Mouse (Mus musculus) kidney, adult 10 weeks (tissue): ENCODE results near the gene Nacc1. TPM values are rescaled to one million over a fixed set of nuclear protein-coding genes. Genes with fewer than 3 reads are reported as not detected.

ENCODE experiments used
- polyA plus RNA-seq: library from polyadenylated mRNA; stranded (reverse); fragments of 350-450 nt; fragmentation: Illumina TruSeq; extraction: RNeasy Lipid Tissue Mini Kit (QIAGEN cat#74804); gene quantifications from one replicate; pipeline ENCODE4 v1.2.3, GENCODE M21; 2014; ENCODE audit warnings: low read depth, low replicate concordance

Gene Nacc1
- polyA plus RNA-seq, result 2.0 TPM

GRCm38 (mm10) chr8:84687705-84688100 is at the start of gene Nacc1:
TSS of gene Nacc1 (minus strand) at chr8:84687862.

GRCm38 (mm10) chr8:84722850-84723570 is 35.3 kb upstream of the Nacc1 start, which contains the start of gene G430095P16Rik:
TSS of gene G430095P16Rik (plus strand) at chr8:84723007.

GRCm38 (mm10) chr8:84700941-84701911 is 13.6 kb upstream of the Nacc1 start, which contains the start of gene Lyl1:
TSS of gene Lyl1 (plus strand) at chr8:84701457.

GRCm38 (mm10) chr8:84686191-84687002 is 1.3 kb downstream of the Nacc1 start, which contains the start of gene Trmt1:
TSS of gene Trmt1 (plus strand) at chr8:84686307.

DNA sequence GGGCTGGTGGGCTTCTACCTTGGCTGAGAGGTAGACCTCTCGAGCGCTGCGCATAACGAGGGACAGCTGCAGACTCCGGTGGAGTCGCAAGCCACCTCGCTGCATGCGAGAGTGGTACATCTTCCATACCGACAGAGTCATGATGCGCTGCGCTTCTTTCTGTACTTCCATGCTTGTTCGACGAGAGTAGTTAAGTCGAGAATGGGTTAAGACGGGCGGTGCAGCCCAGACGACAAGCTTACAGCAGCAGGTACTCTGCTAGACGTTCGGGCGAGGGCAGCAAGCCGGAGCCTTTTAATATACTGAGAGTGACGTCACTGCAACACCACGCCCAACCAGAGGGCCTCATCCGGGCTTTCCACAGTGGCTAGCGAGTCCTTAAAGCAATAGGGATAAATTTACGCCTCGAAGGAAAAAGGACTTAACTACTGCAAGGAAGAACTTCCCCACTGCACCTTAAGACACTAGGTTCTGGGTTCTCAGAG is 25.0 kb downstream of the Nacc1 start, which contains the start of gene Ier2:
Gene Ier2, minus strand, starts transcription at position 272 of the 485 bp plus-strand sequence.

Other genes starting within 250 kb of the Nacc1 start
- 0.77 TPM for gene Ier2, start 25.0 kb downstream of the Nacc1 start, polyA plus RNA-seq
- 7.9 TPM for gene Trmt1, start 1.6 kb downstream of the Nacc1 start, polyA plus RNA-seq
- not detected for gene Lyl1, start 13.6 kb upstream of the Nacc1 start, polyA plus RNA-seq
- gene G430095P16Rik, start 35.1 kb upstream of the Nacc1 start, polyA plus RNA-seq, result not detected
- gene Nfix, start 112.5 kb upstream of the Nacc1 start, polyA plus RNA-seq, result 5.1 TPM
- 3.3 TPM for gene Dand5, start 135.0 kb upstream of the Nacc1 start, polyA plus RNA-seq
- not detected for gene Gadd45gip1, start 143.7 kb upstream of the Nacc1 start, polyA plus RNA-seq
- 3.5 TPM for gene Rad23a, start 152.8 kb upstream of the Nacc1 start, polyA plus RNA-seq
- 862 TPM for gene Calr, start 159.1 kb upstream of the Nacc1 start, polyA plus RNA-seq
- 1.3 TPM for gene Farsa, start 169.1 kb upstream of the Nacc1 start, polyA plus RNA-seq
- gene Syce2, start 184.2 kb upstream of the Nacc1 start, polyA plus RNA-seq, result 6.0 TPM
- gene Gcdh, start 206.1 kb upstream of the Nacc1 start, polyA plus RNA-seq, result 302 TPM
- not detected for gene Klf1, start 214.1 kb upstream of the Nacc1 start, polyA plus RNA-seq
- gene Dnase2a, start 220.7 kb upstream of the Nacc1 start, polyA plus RNA-seq, result 7.1 TPM
- gene Mast1, start 249.5 kb upstream of the Nacc1 start, polyA plus RNA-seq, result not detected